Mouse (Mus musculus): ENCODE results near the gene Atm.

DNA sequence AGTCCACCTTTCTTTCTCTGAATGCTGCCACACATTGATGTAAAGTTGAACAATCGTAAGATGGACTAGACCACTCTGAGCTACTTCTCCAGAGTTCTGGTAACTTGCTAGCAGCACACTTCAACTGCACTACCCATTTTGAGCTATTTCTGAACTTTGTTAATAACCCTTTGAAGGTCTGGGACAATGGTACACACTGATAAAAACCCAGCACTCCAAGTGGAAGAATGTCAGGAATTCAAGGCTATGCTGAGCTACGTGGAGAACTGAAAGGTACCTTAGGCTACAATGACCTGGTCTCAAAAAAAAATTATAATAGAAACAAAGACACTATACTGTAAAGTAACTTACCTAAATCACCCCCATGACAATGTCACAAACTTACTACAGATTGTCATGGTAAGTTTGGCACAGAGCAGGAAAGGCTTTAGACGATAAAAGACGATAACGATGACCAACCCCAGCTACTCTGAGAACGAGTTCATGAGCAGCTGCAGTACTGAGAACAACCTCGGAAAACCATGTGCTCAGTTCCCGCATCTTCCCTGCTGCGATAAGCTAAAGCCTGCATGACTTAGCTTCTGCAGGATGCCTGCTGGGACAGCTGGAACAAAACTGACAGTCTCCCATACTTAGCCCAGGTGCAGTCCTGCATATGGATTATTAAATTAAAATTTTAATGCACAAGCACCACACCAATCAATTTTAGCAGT lies 63.6 kb downstream of the Atm start:
- no peak for TF ChIP-seq CTCF (IDR thresholded peaks at IDR 0.05; ENCODE audit: insufficient read depth, low read depth, low read length)
- TF ChIP-seq POLR2A (IDR thresholded peaks at IDR 0.05; ENCODE audit: insufficient read depth, low read depth, low read length) = no peak

All from olfactory bulb, adult 2 months (tissue).